Mouse (Mus musculus): ENCODE data around the gene Aqp6. TPM values are rescaled to one million over a fixed set of nuclear protein-coding genes. Genes with fewer than 3 reads are reported as not detected.

Aqp6 gene
- total RNA-seq, 2 experiments from 2014 or later = 0.81 TPM; not detected in 1

DNA sequence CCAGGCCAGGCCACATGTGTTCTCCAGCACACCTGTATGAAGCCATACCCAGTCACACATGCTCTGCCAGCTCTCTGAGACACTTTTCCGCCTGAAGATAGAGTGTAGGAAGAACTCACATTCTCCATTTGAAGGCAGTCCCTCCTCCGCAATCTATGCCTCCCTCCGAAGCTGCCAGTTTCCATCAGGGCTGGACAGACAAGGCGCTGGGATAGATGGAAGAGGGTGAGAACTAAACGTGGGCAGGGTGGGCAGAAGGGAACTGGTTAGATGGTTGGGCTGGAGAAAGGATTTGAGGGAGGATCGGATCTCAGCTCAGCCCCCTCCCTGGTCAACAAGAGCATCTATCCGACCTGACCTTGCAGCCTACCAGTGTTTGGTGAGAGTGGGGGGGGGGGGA is 4.4 kb upstream of the Aqp6 start:
- no peak for DNase-seq (ENCODE audit: low spot score in 2 of 2)

DNA sequence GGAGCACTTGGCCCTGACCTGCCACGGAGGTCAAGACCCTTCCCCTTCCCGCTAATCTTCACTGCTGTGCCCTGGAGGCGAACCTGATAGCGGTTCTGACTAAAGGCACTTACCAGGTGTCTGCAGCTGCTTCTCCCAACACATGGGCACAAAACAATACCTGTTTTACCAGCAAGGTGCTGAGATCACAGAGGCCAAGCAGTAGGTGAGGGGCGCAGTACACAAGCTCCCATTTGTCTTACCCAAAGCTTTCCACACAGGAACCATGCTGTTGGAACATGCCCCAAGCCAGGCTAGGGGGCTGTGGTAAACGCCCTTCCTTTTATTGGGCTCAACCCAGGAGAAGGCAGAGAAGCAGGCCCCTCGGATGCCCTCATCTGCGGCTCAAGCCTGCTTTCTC is 3.6 kb upstream of the Aqp6 start:
- DNase-seq (ENCODE audit: low spot score in 2 of 2) = no peak

DNA sequence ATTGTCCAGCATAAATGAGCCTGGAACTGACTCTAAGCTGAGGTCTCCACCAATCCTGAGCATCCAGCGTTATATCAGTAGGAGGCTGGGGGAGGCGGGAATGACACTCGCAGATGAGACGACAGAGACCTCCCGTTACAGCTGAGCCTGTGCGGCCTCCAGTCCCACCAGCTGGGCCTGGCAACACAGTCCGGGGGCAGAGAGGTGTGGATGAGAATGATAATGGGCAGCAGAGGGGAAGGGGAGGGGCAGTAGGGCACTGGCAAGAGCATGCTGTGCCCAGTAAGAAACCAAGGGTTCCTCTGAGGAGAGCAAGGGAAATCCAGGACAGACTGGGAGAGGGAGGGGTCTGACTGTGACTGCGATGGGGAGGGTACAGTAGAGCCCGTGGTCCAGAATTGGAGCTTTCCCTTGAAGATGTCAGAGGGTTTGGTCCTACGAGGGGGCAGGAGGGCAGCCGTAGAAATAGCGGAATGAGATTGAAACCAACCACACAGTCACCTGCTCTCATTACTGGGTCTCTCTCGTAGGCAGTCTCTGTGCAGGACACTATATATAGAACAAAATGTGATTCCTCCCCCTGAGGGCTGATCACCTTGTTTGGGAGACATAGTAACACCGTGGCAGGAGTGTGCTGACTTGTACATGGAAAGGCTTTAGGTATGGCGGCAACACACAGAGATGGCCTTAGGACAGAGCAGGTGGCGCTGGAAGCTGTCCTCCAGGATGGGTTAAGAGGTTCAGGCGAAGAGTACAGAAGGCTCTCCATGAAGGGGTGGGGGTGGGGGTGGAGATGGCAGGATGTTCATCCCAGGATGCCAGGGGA is 1.7 kb upstream of the Aqp6 start:
- DNase-seq (ENCODE audit: low spot score in 2 of 2) = no peak

DNA sequence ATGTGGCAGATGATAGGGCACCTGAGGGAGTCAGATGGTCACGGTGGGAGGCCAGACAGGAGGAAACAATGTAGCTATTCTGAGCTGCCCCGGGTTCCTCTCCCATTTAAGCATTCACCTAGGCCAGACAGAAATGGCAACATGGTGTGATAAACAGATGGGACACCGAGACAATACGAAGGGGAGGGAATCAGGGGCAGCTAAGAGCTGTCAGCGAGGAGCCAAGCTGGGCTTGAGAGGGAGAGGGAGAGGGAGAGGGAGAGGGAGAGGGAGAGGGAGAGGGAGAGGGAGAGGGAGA is 572 bp downstream of the Aqp6 start:
- no peak for DNase-seq (ENCODE audit: low spot score in 2 of 2)

DNA sequence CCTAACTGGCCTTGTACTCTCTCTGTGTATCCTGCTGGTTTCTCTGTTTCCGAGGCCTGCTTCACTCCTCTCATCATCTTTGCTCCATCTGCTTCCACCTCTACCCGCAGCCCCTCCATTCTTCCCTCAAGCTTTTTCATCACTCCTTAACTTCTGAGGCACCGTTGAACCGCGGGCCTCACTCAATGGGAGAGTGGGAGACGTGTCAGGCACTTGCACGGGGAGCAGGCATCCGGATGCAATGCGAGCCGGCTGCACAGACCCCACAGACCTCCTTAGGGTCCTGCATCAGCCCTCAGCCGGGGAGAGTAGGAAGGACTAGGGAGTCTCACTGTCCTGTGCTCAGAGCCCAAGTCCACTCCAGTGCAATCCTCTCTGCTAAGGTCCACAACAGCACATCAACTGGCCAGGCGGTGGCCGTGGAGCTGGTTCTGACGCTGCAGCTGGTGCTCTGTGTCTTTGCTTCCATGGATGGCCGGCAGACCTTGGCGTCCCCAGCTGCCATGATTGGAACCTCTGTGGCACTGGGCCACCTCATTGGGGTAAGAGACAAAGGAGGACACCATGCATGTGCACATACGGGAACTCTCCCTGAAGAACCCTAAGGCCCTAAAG is 1.1 kb downstream of the Aqp6 start:
- no peak for DNase-seq (ENCODE audit: low spot score in 2 of 2)

DNA sequence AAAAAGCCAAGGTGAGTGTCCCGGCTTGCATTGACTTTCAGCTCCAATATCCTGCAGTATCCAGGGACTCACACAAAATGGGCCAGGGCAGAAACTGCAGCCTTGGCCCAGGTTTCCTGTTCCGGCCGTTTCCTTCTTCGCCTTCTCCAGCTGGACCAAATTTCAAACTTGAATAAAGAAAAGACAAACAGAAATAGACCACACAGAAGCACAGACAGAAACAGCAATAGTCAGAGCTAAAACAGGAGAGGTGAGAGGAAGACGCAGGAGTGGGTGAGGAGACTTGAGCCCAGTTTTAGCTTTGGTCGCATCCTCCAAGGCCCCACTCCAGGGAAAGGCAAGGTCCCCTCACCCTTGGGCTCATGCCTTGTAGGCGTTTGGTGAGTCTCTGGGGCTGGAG is 2.0 kb downstream of the Aqp6 start:
- no peak for DNase-seq (ENCODE audit: low spot score in 2 of 2)

DNA sequence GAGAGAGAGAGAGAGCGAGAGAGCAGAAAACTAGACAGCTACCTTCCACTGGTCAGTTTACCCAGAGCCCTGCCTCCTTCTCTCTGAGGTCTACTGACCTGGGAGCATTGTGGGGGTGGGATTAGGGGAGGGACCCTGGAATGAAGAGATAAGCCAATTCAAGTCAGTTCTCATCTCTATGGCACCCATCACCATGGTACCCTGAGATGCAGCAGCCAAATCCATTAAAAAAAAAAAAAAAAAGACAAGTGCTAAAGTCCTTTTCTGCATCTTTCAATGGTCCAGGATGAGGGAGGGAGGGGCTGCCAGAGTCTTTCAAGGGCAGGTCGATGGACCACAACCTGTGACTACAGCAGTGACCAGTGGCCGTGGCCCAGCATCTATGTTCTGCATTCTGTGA is 4.4 kb downstream of the Aqp6 start:
- DNase-seq (ENCODE audit: low spot score in 2 of 2) = no peak

DNA sequence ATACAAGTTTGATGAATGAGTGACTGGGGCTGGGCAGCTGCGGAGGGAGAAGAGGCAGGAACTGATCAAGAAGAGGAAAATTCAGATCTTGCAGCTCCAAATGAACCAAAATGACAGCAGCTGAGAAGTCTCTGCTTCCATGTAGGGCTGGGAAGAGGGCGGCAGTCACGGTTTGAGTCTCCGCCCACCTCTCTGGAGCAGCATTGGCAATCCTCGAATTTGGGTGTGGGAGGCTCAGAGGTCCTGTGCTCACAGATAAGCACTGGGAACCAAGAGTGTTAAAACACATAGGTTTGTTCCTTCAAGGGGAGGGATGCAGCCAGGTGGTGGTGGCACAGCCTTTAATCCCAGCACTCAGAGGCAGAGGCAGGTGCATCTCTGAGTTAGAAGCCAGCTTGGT is 5.3 kb downstream of the Aqp6 start:
- no peak for DNase-seq (ENCODE audit: low spot score in 2 of 2)

DNA sequence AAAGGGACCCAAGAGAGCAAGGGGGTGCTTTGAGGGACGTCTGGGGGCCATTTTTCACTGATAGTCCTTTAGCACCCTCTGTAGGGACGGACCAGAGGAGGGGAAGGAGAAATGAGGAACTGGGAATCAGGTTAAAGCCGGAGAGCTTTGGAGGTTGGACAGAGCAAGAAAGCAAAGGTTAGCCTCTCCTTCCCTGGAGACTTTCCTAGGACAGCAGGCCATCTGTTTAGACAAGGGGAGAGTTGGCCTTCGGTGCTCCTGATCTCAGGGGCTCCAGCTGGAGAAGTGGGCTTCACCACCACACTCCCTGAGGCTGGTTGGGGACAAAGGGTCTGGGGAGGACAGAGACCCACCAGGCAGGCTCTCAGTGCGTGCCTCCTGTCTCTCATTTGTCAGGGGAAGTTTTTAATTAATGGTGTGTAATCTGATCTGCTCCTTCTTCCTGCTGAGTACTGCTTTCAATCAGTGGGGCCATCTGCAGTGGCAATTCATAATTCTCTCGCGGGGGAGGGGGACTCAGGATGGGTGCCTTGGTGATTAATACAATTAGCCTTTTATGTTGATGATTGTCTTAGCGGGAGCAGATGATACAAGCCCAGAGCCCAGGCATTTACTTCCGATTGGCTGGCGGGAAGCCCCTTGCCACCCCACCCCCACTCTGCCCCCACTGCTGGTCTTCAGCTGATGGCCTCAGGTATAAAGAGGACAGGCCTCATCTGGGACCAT is 6.4 kb downstream of the Aqp6 start:
- no peak for DNase-seq (ENCODE audit: low spot score in 2 of 2)

DNA sequence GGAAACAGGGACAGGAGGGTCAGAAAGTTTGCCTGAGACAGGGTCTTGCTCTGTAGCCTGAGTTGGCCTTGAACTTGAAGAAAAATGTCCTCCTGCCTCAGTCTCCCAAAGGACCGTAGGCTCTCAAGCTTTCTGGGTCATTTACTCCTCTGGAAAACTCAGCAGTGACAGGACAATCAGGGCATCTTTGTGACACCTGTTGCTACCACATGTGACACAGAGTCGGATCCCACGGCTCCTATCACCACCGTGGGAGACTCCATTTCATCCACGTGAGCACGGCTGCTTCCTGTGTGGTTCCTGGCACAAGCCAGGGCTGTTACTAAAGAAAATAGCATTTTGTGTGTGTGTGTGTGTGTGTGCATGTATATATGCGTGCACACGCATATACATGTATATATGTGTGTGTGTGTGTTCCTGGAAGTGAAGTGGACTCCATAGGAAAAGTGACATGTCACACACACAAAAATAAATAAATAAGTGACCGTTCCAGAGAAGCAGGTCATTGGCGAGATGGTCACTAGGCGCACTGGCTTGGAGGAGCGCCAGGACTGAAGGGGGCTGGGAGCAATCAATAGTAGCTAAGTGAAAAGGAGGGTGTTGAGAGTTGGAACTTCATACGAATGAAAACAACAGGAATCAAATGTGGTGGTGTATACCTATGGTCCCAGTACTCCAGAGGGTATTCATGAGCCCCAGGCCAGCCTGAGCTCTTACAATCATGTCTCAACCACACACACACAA is 7.4 kb downstream of the Aqp6 start:
- DNase-seq (ENCODE audit: low spot score in 2 of 2) = no peak

DNA sequence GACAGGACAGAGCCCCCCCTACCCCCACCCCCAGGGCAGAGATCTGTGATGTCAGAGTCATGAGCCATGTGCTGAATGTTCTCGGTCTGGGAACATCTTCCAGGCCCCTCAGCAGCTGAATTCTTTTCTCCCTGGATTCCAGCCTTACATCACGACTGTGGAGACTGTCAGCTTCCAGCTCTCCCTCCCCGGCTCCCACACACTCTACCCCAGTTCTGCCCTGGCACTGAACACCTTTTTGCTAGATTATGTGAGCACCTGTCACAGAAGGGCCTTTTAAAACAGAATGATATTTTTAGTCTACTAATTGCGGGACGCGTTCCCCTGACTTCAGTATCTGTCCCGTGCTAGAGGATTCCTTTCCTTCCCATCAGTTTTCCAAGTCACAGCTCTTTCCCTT is 10.4 kb downstream of the Aqp6 start:
- no peak for DNase-seq (ENCODE audit: low spot score in 2 of 2)

DNA sequence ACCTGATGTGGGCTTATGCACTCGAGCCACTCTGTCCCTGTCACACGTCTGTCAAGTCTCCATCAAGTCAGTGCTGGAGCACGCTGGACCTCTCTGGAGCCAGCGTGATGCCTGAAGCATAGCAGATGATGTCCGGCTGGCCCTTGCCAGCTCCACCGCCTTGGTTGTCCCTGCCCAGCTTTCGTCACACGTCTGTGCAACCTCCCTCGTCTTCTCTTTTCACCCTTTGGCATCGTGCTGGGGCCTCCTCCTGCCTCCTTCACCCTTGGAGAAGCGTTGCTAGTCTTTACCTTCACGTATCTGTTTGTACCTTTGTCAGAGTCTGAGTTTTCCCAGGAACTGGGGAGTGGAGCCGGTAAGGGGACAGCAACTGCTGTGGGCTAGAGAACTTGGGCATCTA is 13.1 kb downstream of the Aqp6 start:
- no peak for DNase-seq (ENCODE audit: low spot score in 2 of 2)

DNA sequence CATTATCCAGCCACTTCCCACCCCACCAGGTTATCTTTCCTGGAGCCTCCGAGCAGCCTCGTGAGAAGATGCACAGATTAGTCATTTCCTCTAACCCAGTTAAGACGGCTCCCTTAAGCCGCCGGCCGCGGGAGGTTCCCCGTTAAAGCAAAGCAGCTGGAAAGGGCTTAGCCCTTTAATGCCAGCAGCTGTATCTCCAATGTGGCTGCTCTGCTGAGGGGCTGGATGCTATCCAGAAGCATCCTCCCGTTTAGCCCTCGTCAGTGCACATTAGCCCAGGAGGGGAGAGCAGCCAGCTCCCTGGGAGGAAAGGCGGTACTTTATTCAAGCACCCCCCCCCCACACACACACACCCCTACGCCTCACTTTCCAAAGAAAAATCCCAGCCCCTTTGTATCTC is 13.6 kb downstream of the Aqp6 start:
- DNase-seq (ENCODE audit: low spot score in 2 of 2) = no peak

DNA sequence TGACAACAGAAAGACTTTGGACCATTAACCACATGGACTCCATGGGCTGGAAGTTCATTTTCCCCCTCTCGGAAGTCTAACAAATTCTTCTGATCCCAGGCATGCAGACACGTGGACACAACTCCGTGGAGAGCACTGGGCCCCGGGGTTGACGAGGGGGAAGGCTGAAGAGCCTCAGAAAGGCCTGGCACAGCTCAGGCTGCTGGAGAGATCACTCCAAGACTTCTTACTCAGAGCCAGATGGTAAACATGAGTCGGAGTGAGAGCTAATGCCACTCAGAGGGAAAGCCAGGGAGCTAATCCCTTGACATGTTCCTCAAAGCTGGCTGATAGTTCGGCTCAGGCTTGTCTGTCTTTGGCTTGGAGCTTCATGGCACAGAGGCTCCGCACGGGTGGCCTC is 14.0 kb downstream of the Aqp6 start:
- no peak for DNase-seq (ENCODE audit: low spot score in 2 of 2)

DNA sequence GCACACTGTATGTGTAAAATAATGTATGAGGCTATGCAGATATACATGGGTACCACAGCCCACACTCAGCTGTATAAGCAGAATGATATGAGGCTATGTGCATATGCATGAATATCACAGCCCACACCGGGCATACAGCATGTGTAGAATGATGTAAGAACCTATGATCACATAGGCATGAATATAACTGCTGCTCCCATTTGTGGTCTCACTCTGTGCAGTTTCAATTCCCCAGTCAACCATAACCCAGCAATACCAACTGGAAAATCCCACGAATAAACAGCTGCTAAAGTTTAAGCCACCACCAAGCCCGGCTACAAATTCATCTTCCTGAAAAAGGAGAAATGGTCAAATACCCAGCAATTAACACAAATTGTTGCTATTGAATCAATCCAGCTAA is 17.4 kb downstream of the Aqp6 start:
- DNase-seq (ENCODE audit: low spot score in 2 of 2) = no peak

DNA sequence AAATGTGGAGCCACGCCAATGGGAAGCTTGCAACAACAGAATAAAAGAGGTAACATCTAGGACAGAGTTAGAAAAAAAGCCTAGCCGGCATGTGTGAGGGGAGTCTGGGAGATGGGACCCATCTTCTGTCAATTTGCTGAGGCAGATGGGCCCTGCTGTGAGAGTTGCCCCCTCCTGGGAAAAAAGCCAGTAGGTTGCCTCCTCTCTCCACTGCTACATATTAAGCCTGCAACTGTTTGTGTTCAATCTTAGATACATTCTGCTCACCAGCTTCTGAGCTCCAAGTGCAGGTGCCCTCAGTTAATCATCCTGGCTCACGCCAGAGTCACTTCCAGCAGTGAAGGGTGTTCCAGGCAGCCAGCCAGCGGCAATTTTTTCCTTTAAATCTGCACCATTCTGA is 18.6 kb downstream of the Aqp6 start:
- DNase-seq (ENCODE audit: low spot score in 2 of 2) = no peak

DNA sequence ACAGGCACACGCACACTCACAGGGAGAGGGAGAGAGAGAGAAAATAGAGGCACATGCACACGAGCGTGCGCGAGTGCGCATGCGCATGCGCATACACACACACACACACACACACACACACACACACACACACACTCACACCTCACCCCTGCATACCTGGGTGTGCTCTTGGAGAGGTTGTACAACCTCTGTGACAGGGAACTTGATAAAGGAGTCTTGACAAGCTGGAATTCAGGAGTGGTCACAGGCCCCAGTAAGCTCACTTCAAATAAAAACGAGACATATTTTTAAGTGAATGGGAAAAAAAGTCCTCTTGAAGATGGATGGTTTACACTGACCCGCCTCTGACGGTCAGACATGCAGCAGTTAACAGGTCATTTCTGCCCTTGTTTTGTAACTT is 20.9 kb downstream of the Aqp6 start:
- DNase-seq (ENCODE audit: low spot score in 2 of 2) = no peak

DNA sequence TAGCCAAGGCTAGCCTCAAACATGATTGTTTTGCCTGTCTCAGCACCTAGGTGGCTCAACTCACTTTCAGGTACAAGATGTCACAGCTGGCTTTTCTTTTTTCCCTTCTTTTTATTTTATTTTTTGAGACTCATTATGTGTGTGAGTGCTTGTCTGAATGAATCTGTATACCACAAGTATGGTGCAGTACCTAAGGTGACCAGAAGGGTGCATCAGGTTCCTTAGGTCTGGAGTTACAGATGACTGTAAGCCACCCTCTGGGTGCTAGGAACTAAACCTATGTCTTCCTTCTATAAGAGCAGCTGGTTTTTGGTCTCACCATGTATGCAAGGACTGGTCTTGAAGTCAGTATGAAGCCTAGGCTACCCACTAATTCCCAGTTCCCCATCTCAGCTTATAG is 30.4 kb downstream of the Aqp6 start:
- DNase-seq (ENCODE audit: low spot score in 2 of 2) = no peak

DNA sequence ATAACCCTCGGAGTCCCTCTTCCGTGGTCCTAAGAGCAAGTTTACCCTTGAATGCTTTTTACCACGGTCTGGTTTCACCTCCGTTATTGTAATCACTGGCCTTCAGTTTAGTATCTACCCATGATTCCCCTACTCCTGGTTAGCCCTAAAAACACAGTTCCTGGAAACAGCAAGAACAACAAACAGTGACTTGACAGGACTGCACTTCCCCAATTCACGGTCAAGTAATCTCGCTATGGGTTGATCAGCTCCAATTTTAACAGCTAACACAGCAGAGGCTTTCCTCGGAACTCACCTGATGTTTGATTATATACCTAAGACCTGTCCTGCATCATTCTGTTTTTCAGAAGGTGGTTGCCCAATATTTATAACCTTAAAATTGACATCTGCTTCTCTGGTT is 33.5 kb downstream of the Aqp6 start:
- DNase-seq (ENCODE audit: low spot score in 2 of 2) = no peak

DNA sequence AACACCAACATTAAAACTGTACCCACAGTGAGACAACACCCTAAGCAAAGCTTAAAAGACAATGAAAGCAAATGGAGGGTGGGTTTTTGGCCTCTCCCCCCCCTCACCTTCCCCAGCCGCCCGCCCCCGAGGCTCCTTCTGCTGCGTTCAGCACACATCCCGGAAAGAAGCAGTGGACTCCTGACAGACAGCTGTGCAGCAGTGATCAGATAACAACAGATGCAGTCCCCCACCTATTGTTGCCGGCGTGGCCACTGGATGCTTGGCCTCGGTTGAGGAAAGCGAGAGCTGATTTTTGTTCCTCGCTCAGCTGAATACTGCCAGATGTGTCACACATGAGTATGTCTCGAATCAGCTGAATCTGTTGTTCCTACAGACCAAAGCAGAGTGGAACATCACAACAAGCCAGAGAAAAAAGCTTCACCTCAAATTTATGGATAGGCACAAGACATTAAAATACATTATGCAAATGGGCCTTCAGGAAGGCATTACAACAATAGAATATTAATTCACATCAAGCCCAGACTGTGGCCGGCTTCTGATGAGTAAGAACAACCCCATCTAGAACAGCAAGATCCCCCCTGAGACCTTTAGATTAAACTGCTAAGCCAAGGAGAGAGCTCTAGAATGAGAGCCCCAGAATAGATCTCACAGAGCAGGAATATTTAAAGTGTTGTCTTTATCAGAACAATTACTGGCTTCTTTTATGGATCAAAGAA is 36.4 kb downstream of the Aqp6 start:
- DNase-seq (ENCODE audit: low spot score in 2 of 2) = no peak

DNA sequence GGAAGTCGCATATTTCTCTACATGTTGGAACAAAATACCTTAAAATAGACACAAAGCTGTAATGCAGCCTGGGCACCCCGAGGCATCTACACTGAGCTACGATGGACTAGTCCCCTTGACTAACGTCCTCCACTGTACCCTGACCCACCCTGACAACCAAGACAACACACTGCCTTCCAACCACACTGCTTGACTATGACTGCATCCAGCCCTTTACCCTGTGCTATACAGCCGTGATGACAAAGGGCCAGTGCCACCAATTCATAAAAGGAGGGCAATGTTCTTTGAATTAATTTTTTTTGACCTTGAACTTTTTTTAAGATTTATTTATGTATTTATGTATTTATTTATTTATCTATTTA is 36.9 kb downstream of the Aqp6 start:
- no peak for DNase-seq (ENCODE audit: low spot score in 2 of 2)

Measured in adrenal gland, postnatal 4 days (tissue).